Mouse (Mus musculus) E14TG2a.4 (cell line): Measurements from ENCODE around the gene Polr3gl.

ENCODE experiments used
- H3K27me3 ChIP-seq: 2 replicates; pipeline ENCODE4 v1.6.1; 2014; ENCODE audit warnings: low read length, control low read depth; ENCODE audit not compliant: insufficient read depth
- H3K36me3 ChIP-seq: 2 replicates; pipeline ENCODE4 v1.6.1; 2014; ENCODE audit warnings: low read length, control low read depth; ENCODE audit not compliant: insufficient read depth
- H3K4me1 ChIP-seq: replicated peaks from 2 replicates; pipeline ENCODE4 v1.6.1; 2014; ENCODE audit warnings: low read depth, low read length, control low read depth
- H3K4me3 ChIP-seq: replicated peaks from 2 replicates; pipeline ENCODE4 v1.5.1; 2014; ENCODE audit warnings: mild to moderate bottlenecking, low read length
- H3K9me3 ChIP-seq: 2 replicates; pipeline ENCODE4 v1.6.1; 2014; ENCODE audit warnings: low read length, control low read depth
- CTCF ChIP-seq: conservative IDR thresholded peaks from 2 replicates; pipeline ENCODE4 v1.5.1; 2014; ENCODE audit warnings: low read length
- NANOG ChIP-seq: IDR thresholded peaks from 2 replicates; pipeline ENCODE4 v1.6.1; 2014; ENCODE audit warnings: borderline replicate concordance, low read length, mixed read lengths
- POU5F1 ChIP-seq: IDR thresholded peaks from 2 replicates; pipeline ENCODE4 v1.6.1; 2014; ENCODE audit warnings: low read length, borderline replicate concordance

Polr3gl gene

DNA sequence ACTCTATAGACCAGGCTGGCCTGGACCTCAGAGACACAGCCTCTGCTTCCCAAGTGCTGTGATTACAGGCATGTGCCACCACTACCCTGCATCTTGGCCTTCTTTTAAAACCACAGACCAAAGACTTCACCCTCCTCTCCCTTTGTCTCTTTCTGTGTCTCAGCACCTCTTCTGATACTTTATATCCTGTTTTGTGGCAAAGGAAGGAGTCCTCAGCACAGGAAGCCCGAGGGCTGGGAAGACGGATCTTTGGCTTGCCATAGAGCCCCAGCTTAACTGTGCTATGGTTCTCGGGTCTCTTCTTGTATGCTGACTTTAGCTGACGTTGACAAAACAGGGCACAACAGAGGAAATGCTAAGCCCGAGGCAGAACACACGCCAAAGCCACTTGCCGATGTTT, 23.3 kb downstream of the Polr3gl start:
- Histone ChIP-seq H3K27me3 (no peaks in the 10 kb centered on the region), H3K9me3 (no peaks in the 10 kb centered on the region), H3K36me3 (peaks cover 5% of the 10 kb centered on the region; the same call in 1 of the 2 replicates), H3K4me1 (peaks cover 92% of the 10 kb centered on the region), H3K4me3 (peak overlapping the region; percentile 77)
- TF ChIP-seq CTCF (no peak), NANOG (no peak), POU5F1 (no peak)

DNA sequence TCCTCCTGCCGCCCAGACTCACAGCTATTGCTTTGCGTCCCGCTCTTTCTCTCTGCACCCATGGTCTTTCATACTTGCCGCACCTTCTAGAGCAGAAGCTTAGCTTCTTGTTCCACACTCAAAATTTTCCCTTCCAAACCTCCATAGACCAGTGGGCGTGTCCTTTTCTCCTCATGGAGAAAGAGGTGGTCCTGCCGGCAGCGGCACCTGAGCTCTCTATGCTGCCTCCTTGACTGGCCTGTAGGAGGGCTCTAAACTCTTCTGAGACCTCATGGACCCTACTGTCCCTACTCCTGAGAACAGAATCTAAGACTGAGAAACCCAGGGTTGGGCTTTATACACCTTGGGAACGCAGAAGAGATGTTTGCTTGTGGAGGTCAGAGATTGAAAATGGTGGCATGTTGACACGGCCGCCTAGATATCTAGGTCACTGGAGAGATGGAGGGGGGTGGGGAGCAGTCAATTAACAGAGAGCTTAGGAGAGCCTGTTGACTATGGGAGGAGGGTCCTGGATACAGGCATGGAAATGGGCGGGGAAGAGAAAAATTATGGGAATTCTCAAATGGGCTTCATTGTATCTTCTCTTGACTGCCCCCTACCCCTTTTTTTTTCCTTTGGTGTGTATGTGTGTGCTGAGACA, 23.9 kb downstream of the Polr3gl start:
- TF ChIP-seq NANOG: no peak
- TF ChIP-seq POU5F1: no peak
- TF ChIP-seq CTCF: no peak

DNA sequence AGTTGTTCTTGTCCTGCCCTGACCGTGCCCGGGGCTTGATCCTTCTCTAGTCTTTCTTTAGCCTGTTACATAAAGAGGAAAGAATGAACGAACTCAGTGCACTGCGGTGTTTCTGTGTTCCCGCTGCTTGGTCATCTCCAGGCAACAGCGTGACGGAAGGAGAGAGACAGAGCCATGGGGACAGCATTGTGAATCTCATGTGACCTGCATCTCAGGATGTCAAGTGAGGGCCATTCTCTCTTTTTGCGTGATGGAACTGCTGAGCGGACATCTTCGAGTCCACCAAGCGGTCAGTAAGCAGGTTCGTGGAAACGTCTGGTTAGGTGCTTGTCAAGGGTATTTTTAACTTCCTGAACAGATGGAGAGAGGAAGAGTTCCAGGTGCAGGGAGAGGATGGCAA, 24.5 kb downstream of the Polr3gl start:
- no peak for TF ChIP-seq POU5F1
- no peak for TF ChIP-seq NANOG
- no peak for TF ChIP-seq CTCF
- no peaks in the 10 kb centered on the region for H3K9me3 ChIP-seq
- H3K36me3 ChIP-seq: peaks cover 5% of the 10 kb centered on the region; the same call in 1 of the 2 replicates
- peaks cover 93% of the 10 kb centered on the region for H3K4me1 ChIP-seq
- H3K4me3 ChIP-seq: peak overlapping the region; percentile 77
- H3K27me3 ChIP-seq: no peaks in the 10 kb centered on the region

More for the DNA sequence above, 23.9 kb downstream of the Polr3gl start:
- Histone ChIP-seq H3K27me3 (no peaks in the 10 kb centered on the region), H3K36me3 (peaks cover 5% of the 10 kb centered on the region; the same call in 1 of the 2 replicates), H3K9me3 (no peaks in the 10 kb centered on the region), H3K4me1 (peaks cover 92% of the 10 kb centered on the region), H3K4me3 (peak overlapping the region; percentile 77)

DNA sequence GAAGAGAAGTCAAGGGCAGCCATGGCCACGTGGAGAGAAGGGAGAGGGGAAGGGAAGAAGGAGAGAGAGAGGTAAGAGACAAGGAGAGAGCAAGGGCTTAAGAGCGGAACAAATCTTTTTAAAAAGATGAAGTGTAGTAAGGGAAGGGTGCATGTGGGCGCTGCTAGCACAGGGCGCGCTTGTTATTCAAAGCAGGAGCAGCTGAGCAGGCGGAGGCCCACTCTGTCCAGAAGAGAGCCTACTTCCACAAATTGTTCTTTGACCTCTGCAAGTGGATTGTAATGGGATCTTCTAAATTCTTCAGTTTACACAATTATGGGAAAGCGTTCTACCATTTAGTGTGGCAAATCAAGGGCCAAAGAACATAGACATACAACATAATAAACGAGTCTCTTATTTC, 25.4 kb downstream of the Polr3gl start:
- Histone ChIP-seq H3K27me3 (no peaks in the 10 kb centered on the region), H3K4me3 (no peak overlapping the region), H3K36me3 (no peaks in the 10 kb centered on the region), H3K9me3 (no peaks in the 10 kb centered on the region), H3K4me1 (peaks cover 93% of the 10 kb centered on the region)
- TF ChIP-seq CTCF (no peak), NANOG (no peak), POU5F1 (no peak)

DNA sequence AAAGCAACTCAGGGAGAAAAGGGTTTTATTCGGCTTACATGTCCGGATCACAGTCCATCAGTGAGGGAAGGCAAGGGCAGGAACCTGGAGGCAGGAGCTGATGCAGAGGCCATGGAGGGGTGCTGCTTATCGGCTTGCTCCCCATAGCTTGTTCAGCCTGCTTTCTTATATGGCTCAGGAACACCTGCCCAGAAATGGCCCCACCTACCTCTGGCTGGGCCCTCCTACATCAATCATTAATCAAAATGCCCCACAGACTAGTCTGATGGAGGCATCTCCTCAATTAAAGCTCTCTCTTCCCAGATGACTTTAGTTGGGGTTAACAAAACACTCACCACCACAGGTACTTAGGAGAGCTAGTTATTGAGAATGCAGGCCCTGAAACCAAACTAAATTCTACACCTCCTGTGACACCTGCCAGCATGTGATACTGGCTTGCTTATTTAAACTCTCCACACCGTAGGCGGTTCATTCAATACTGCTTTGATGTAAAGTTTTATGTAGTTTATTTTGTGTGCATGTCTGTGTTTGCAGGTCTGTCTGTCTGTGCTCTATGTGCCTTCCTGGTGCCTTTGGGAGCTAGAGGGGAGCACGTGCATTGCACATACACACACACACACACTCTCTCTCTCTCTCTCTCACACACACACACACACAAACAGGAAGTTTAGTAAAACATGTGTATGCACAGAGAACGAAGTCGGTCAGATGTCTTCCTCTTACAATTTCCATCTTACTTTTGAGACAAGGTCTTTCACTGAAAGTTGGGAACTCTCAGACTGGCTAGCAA, 27.1 kb downstream of the Polr3gl start:
- H3K27me3 ChIP-seq: no peaks in the 10 kb centered on the region

DNA sequence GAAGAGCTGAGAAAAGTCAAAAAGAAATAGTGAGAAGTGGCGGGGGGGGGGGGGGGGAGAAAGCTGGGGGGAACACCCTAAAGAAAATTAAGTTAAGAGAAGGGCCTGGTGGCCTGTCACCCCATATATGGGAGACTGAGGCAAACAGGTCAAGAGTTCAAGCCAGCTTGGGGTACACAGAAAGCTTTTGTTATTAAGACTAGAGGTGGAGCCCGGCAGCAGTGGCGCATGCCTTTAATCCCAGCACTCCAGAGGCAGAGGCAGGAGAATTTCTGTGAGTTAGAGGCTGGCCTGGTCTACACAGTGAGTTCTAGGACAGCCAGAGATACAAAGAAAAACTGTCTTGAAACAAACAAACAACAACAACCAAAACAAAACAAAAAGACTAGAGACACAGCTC, 28.9 kb downstream of the Polr3gl start:
- no peaks in the 10 kb centered on the region for H3K27me3 ChIP-seq
- peaks cover 99% of the 10 kb centered on the region for H3K4me1 ChIP-seq
- TF ChIP-seq NANOG (no peak), POU5F1 (no peak), CTCF (no peak)
- no peaks in the 10 kb centered on the region for H3K9me3 ChIP-seq
- H3K36me3 ChIP-seq: peaks cover 19% of the 10 kb centered on the region
- peak overlapping the region; percentile 14; the same call in 1 of the 2 replicates for H3K4me3 ChIP-seq

More for the DNA sequence above, 27.1 kb downstream of the Polr3gl start:
- Histone ChIP-seq H3K9me3 (no peaks in the 10 kb centered on the region), H3K4me1 (peaks cover 98% of the 10 kb centered on the region), H3K36me3 (peaks cover 2% of the 10 kb centered on the region), H3K4me3 (0 out of 2 replicates have a peak overlapping the region, but pooled peaks have one; percentile 11)
- TF ChIP-seq POU5F1: no peak
- TF ChIP-seq CTCF: no peak
- no peak for TF ChIP-seq NANOG

DNA sequence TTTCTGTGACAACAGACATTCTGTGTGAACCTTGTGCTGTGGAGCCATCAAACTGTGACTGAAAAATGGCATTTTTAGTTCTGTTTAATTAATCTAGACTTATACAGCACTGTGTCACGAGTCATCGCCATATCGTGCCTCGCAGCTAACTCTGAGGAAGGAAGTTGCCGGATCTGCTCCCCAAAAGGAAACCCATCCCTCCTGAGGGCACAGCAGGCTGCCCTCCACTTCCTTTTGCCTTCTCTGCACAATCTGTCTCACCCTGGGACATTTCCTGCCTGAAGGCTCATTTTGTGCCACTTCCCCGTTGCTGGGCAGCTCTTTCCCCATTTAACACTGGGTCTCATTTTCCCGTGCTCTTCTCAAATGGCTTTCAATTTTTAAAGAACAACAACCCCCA, 29.3 kb downstream of the Polr3gl start:
- H3K4me1 ChIP-seq: peaks cover 99% of the 10 kb centered on the region
- H3K36me3 ChIP-seq: peaks cover 24% of the 10 kb centered on the region
- TF ChIP-seq NANOG (no peak), POU5F1 (no peak), CTCF (no peak)
- peak overlapping the region; percentile 32 for H3K4me3 ChIP-seq
- no peaks in the 10 kb centered on the region for H3K9me3 ChIP-seq
- H3K27me3 ChIP-seq: no peaks in the 10 kb centered on the region

DNA sequence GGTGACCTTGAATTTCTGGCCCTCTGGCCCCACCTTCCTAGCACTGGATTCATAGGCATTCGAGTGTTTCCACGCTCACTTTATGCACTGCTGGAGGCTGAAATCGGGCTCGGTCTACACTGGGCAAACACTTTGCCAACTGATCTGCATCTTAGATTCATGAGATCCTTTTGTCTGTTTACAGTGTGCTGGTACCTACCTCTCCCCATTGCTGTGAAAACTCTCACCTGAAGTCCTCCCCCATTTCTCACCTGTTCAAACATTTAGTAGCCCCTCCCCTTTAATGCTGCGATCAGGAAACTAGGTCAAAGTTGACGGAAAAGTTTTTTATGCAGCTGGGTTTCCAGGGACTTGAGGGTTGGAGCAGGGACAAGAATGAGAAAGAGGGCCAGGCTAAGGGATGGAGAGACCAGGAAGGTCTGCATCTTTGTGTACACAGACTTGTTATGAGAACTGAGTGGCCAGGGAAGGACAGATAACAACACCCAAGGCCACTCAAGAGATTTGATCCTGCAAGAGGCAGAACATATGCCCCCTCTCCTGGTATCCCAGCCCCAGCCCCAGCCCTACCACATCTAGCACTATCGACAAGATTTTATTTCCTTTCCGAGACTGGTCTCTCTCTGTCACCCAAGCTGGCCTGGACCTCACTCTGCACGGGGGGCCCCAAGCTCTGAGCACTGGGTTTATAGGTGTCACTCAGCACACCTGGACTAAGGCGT, 29.9 kb downstream of the Polr3gl start:
- H3K27me3 ChIP-seq: no peaks in the 10 kb centered on the region
- H3K4me1 ChIP-seq: peaks cover 96% of the 10 kb centered on the region
- peak overlapping the region; percentile 32 for H3K4me3 ChIP-seq
- peaks cover 29% of the 10 kb centered on the region for H3K36me3 ChIP-seq
- TF ChIP-seq CTCF (no peak), POU5F1 (no peak), NANOG (0 out of 2 replicates have a peak, but pooled peaks have one; percentile 9)
- no peaks in the 10 kb centered on the region for H3K9me3 ChIP-seq
